Mouse (Mus musculus): ENCODE data around the gene Akap13.

The Akap13 gene

DNA sequence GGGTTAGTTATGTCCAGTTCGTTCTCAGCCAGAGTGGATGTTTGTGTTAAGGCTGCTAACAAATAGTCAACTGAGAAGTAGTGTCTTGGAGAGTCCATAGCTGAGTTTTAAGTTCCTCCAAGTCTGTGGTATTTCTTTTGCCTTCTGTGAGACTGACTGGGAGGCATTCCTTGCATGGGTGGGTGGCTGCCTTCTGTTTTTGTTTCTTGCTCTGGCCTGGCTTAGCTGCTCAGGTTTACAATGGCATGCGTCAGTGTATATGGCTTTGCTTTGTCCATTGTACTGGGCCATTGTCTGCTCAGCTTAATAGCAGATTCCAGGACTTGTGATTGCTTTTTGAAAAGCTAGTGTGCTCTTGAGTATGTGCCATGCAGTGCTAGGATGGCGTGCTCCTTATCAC is 65.9 kb downstream of the Akap13 start:
- no peak for DNase-seq

- DNase-seq, result no peak
Measured at GRCm38 (mm10) chr7:75522226-75522625, 66.9 kb downstream of the Akap13 start.

- no peak for DNase-seq
Measured at GRCm38 (mm10) chr7:75524789-75525569, 69.6 kb downstream of the Akap13 start.

DNA sequence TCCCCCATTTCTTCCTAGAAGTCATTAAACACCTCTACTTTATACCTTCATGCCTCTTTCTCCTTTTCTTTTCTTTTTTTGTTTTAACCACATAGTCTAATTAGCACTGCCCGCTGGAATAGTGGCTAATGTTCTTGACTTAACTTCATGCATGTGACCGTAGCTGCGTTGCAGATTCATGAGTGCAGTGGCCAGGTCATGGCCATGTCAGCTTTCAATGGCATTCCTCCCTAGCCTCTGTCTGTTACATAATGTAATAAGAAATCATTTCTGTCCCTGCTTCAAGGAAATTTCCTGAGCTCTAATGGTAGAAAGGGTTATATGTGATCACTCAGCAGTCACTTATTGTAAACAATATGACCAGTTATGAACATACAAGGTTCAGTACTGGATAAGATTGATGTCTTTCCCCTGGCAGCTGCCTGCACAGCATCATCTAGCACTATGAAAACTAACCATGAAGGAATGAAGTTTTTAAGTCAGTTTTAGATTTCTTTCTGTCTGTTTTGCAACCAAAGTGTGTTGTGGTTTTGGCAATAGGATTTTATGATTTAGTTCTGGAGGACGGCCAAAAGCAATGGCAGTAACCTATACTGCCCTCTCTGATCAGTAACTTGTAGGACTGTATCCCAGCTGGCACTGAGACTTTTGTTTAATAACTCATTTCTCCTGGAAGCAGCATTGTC is 70.5 kb downstream of the Akap13 start:
- no peak for DNase-seq

DNA sequence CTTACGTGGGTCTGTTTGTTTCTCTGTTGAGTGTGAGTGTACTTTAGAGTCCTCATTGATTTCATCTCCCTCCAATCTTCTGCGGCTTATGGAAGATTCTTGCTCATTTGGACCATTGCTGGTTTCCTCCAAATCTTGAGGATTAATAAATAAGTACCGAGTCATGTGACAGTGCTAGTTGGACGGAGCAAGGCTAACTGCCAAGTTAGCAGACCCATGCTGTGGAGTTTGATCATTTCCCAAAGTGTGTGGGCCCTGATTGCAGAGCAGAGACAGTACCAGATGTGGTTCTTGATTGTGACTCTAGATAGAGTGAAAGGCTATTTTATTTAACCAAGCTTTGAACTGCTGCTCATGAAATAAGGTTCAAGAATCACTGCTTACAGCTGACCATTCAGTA is 73.4 kb downstream of the Akap13 start:
- DNase-seq, result no peak

DNA sequence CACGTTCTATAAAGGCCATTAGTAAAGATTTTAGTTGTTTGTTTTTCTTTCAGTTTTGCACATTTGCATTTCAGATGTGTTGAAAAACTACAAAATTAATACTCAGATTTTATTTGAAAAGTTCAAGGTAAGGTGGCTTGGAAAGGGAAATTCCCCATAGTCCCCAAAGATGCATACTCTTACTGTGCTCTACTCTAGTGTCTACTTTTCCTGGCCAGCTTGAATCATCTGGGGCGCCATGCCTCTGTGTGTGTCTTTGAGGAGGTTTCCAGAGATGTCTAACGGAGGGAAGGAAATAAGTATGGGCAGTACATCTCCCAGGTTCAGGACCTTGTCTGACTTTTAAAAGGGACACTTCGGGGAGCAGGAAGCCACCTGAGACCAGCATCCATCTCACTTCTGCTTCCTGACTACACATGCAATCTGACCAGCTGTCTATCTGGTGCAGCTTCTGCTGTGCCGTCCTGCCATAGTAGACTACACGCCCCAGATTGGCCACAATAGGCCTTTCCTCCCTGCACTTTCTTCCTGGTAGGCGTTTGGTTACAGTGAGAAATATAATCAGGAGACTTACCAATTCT is 74.6 kb downstream of the Akap13 start:
- DNase-seq, result no peak

- DNase-seq, result no peak
Measured at GRCm38 (mm10) chr7:75530642-75531041, 75.3 kb downstream of the Akap13 start.

DNA sequence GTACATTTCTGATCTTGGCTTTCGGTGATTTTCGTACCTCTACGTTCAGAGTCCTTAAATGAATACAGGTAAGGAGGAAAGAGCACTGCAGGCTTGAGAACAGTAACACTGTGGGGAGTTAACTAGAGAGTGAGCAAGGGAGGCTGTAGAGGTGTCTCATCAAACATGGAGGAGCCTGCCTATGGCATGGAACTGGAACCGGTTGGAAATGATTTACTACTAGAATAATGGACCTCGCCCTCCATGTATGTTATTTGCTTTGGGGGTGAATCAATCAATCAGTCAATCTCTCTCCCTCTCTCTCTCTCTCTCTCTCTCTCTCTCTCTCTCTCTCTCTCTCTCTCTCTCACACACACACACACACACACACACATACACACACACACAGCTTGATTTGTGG is 77.7 kb downstream of the Akap13 start:
- no peak for DNase-seq

DNA sequence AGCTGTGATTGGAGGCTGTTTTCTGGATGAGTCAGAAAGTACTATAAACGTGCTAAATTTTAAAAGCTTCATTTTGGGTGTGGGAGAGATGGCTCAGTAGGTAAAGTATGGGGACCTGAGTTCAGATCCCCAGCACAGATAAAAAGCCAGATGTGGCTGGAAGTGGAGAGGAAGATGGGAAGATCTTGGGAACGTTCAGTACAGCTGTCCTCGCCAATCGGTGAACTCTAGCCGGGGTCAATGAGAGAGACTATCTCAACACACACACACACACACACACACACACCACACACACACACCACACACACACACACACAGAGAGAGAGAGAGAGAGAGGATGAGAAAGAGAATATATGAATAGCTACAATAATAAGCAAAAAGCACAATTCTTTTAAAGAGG is 81.0 kb downstream of the Akap13 start:
- no peak for DNase-seq

- DNase-seq, result no peak
Measured at GRCm38 (mm10) chr7:75537567-75537966, 82.2 kb downstream of the Akap13 start.

- no peak for DNase-seq
Measured at GRCm38 (mm10) chr7:75538513-75538912, 83.2 kb downstream of the Akap13 start.

DNA sequence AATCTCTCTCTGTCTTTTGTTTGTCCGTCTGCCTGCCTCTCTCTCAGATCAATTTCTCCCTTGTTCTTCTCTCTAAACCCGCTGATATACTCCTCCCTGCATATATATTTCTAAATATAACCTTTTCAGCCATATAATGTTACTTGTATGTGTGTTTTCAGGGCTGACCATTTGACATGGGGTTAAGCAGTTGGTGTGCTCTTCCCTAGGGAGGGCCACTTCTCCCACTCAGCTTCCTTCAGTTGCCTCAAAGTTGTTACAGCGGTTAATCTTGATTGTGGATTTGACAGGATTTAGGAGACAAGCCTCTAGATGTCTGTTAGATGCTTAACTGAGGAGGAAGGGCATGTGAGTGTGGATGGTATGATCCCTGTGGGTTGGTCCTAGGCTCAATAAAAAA is 83.8 kb downstream of the Akap13 start:
- no peak for DNase-seq

DNA sequence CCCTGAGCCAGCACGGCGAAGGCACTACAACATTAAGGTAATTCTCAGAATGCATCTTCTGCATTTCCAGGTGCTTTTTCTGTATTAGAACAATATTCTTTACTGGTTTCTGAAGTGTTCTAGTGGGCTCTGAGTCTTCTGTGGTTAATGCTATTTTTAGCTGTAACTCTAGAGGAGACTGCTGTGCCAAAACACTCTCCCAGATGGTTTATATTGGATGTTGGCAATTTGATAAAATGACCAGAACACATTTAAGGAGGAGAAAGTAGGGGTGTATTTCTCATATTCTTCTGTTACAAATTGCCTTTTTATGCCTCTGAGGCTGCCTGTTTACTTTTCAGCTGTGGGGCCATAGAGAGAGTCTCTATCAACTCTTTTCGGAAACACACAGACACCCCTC is 94.5 kb downstream of the Akap13 start:
- no peak for DNase-seq

DNA sequence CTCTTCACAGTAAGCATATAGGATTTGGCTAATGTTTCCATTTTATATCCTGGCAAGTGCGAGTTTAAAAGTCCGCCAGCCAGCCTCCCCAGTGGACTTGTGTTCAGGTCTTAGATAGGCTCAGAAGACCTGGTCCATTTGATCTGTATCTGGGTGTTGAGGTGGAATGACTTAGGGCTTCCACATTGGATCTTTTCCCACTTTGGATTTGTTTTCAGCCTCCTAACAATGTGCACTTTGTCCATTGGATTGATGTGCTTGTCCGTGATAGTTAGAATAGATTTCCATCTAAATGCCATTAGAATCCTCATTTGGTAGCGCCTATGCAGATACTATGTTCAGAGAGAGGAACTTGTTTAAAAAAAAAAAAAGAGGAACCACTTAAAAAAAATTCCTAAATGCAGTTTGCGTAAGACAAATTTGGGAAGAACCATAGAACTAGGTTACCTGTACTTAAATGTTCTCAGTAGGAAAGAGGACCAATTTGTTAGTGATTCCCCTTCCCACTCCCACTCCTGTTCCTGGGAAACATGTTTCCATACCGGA is 95.5 kb downstream of the Akap13 start:
- no peak for DNase-seq

DNA sequence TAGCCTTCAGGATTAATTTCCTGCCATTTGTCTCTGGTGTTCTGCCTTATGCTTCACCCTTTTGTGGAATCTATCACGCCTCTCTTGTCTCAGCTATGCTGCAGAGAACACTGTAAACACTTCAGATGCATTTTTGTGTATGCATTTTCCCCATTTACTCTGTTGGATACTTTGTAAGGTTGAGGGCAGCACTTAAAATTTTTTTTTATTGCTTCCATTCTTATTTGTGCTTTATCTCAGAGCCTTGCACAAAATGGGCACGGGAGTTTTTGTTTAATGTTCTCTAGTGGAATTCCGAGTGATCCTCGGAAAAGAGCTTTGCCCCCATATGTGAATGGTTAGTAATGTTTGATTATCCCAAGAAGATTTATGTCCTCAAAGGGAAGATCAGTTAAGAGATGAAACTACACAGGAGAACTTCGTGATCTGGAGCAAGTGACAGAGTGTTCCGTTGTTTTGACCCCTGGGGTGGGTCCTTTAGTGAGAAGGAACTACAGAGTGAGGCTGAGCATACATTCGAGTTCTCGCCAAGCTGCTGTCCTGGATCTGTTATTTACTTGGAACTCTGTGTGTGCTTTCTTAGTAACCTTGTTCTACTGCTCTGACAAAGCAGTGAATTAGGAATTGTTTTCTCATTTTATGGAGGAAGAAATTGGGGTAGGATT is 97.8 kb downstream of the Akap13 start:
- DNase-seq, result no peak

GRCm38 (mm10) chr7:75553667-75554045 is 98.3 kb downstream of the Akap13 start:
- DNase-seq, result no peak

GRCm38 (mm10) chr7:75554065-75554464 is 98.7 kb downstream of the Akap13 start:
- DNase-seq, result no peak

- DNase-seq, result no peak
Measured at GRCm38 (mm10) chr7:75555940-75556339, 100.6 kb downstream of the Akap13 start.

DNA sequence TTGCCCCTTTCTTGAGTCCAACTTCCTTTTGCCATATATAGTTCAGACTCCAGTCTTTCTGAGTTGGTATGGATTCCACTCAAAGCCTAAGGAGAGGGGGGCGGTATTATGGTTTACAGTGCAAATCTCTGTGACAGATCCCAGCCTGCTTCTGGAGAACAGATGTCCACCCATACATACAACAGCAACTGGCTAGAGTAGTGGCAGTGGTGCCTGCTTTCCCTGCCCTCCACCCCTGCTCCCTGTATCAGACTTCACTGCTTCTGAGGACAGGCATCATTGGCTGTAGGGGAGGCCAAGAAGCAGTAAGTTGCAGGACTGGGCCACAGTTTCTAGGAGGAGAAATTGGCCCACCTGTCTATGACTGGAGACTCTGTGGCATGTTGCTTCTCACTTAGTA is 102.9 kb downstream of the Akap13 start:
- DNase-seq, result no peak

DNA sequence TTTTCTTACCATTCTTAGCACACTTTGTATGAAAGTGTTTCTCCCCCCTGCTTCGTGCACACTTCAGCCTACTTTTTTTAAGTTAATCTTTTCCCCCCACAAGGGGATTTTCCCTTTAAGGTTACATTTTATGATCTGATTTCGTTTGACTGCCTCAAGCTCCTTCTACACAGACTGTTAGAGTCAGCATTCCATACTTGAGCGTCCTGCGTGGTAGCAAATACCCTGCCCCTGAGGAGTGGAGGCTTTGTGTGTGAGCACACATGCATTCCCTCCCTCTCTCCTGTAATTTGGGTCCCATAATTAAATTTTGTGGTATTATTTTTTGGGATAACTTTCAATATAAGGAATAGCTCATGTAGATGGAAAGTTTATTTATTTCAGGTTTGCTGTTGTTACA is 103.8 kb downstream of the Akap13 start:
- DNase-seq, result no peak

DNA sequence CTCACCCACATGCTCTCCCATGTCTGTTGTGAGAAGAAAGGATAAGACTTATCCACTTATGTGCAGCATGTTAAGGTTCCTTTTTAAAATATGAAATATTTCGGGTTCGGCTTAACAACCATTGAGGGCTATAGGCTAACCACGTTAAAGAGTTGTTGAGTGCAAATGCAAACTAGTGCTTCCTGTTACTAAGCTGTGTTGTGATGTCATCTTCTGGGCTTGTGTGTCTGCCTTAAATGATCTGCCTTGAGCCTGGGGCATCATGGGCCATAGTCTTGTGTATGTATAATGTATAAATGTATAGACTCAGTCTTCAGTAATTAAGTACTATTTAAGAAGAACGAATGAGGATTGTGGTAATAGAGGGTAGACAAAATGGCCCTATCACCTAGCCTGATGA is 104.6 kb downstream of the Akap13 start:
- no peak for DNase-seq

- DNase-seq, result no peak
Measured at GRCm38 (mm10) chr7:75560566-75560965, 105.2 kb downstream of the Akap13 start.

- no peak for DNase-seq
Measured at GRCm38 (mm10) chr7:75561134-75561533, 105.8 kb downstream of the Akap13 start.

- DNase-seq, result no peak
Measured at GRCm38 (mm10) chr7:75568276-75568675, 112.9 kb downstream of the Akap13 start.
